8 mouse cellular contexts compared by ENCODE assay signal in genomic region chr7:46100563-46100962, GRCm38 (mm10). TPM values are rescaled to one million over a fixed set of nuclear protein-coding genes. Genes with fewer than 3 reads are reported as not detected.
DNase-seq lines count a peak whose midpoint lies in the region; ATAC-seq lines count a peak whose summit lies in the region.

Gene Kcnj11 (minus strand): TSS chr7:46100764.

- ATAC-seq in frontal cortex, adult (ENCODE audit: low TSS enrichment): peak; percentile 5; the same call in 1 of the 2 replicates
- ATAC-seq in hematopoietic stem cell, adult 5-6 weeks (replicated peaks in 1 of 2; ENCODE audit: insufficient read depth in 1 of 2, low FRiP score in 2 of 2, low TSS enrichment in 1 of 2, low read depth in 1 of 2, poor library complexity in 2 of 2, severe bottlenecking in 2 of 2): peak; percentile 57 to 81

- peak; percentile 81 for DNase-seq in Muller cell, postnatal 12 days (ENCODE audit: inconsistent ontology term)
- peak; percentile 90 for DNase-seq in cerebellum, adult 8-10 months
- DNase-seq in layer of hippocampus, postnatal 14 days (ENCODE audit: low spot score in 2 of 2): peak; percentile 71 to 80
- DNase-seq in lung, postnatal 14 days: peak; percentile 74
- peak; percentile 91 for DNase-seq in retina, postnatal 7 days (ENCODE audit: low read depth, low spot score)
- peak; percentile 40 for DNase-seq in urinary bladder, adult 2 months (ENCODE audit: low spot score)

RNA-seq across cellular contexts. Expression of gene Kcnj11, which starts in this region (rescaled TPM):
- not detected in 2 replicates for total RNA-seq in hematopoietic stem cell, adult 5-6 weeks (2017)
- 10 to 100 TPM; 19.4 to 21.3 TPM for total RNA-seq in layer of hippocampus, postnatal 14 days (2021)
- polyA plus RNA-seq in urinary bladder, adult 2 months (2012; rRNA removed): 0.13 and 0.23 TPM in 2 replicates

Comparison
In these comparisons a context has a peak if more than half of its experiments do, and no peak if none do; other contexts are left out.
1. Peak in every context shown above with its lines: DNase-seq and ATAC-seq.
2. RNA of gene Kcnj11 (total RNA-seq): 19.4 to 21.3 TPM in layer of hippocampus, postnatal 14 days; not detected in hematopoietic stem cell, adult 5-6 weeks; every median in the first group is over 10 times any median in the second.
3. Peak in ATAC-seq in hematopoietic stem cell, adult 5-6 weeks; RNA of the gene not detected or under 1 TPM.
4. Peak in DNase-seq in urinary bladder, adult 2 months; RNA of the gene not detected or under 1 TPM.
5. DNase-seq: peak in every context shown above with its lines; median percentile 91 in retina, postnatal 7 days; 90 in cerebellum, adult 8-10 months; 81 in Muller cell, postnatal 12 days; 76 in layer of hippocampus, postnatal 14 days; 74 in lung, postnatal 14 days; 40 in urinary bladder, adult 2 months.